Mouse (Mus musculus): ENCODE results near the gene Brsk1.

DNA sequence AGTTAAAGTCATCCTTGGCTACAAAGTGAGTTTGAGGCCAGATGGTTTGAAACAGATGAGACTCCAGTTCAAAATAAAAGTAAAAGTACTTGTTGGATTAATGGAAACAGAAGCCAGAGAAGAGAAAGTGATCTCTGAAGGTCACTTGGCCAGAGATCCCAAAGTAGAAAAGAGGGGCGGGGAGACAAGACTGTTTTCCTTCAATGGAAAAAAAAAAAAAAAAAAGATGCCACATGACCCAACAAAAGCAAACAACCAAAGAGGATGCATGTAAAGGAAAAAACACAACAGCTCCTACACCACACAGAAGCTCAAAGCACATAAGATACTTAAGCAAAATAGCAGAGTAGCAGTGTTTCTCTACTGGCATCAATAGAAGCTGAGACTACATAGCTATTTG lies 34.5 kb upstream of the Brsk1 start:
- TF ChIP-seq CTCF (IDR thresholded peaks at IDR 0.05; ENCODE audit: borderline replicate concordance, insufficient read depth, low read length) (no peak), POLR2A (IDR thresholded peaks at IDR 0.05; ENCODE audit: low read depth, low read length) (no peak)

Measured in embryonic fibroblast, embryonic 13.5 days (primary cell).